Mouse (Mus musculus): ENCODE data around the gene Pemt. TPM values are rescaled to one million over a fixed set of nuclear protein-coding genes. Genes with fewer than 3 reads are reported as not detected.

The Pemt gene
- polyA plus RNA-seq, 1 experiment, result 3.7 TPM

- no peak overlapping the region for H3K27ac ChIP-seq (ENCODE audit: control insufficient read depth, insufficient read depth, low read depth, low read length, poor library complexity)
- no peaks in the 10 kb centered on the region for H3K4me1 ChIP-seq (ENCODE audit: control insufficient read depth, insufficient read depth, low read length)
- H3K4me3 ChIP-seq (replicated peaks; ENCODE audit: control insufficient read depth, low read depth, low read length), result no peak overlapping the region
- 80% methylated on average over 6 of the region's 6 CpGs for WGBS
- TF ChIP-seq CTCF (IDR thresholded peaks at IDR 0.05; ENCODE audit: control insufficient read depth, insufficient read depth, low read length) (no peak), POLR2A (IDR thresholded peaks at IDR 0.05; ENCODE audit: borderline replicate concordance, control insufficient read depth, low read depth, low read length) (no peak)
These were observed 41.6 kb downstream of the Pemt start for GRCm38 (mm10) chr11:60004716-60005115.

DNA sequence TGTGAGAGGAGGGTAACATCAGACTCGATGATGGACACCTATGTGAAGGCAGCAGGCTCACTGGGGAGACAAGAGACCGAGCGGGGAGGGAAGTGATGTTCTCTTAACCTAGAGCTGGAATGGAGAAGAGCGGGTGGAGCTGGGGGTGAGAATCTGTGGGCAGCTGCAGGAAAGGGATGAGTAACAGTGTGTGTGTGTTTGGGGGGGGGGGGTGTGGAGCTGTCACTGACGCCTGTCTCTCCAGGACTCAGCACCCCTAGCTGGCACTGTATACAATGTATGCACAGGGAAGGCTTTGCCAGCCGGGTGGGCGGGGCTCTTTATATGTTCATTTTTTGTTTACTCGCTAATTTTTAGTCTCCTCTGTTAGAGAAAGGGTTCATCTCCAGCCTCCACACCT lies 42.5 kb downstream of the Pemt start:
- TF ChIP-seq POLR2A (IDR thresholded peaks at IDR 0.05; ENCODE audit: borderline replicate concordance, control insufficient read depth, low read depth, low read length) (no peak), CTCF (IDR thresholded peaks at IDR 0.05; ENCODE audit: control insufficient read depth, insufficient read depth, low read length) (no peak)
- Histone ChIP-seq H3K4me3 (replicated peaks; ENCODE audit: control insufficient read depth, low read depth, low read length) (no peak overlapping the region), H3K4me1 (ENCODE audit: control insufficient read depth, insufficient read depth, low read length) (no peaks in the 10 kb centered on the region), H3K27ac (ENCODE audit: control insufficient read depth, insufficient read depth, low read depth, low read length, poor library complexity) (no peak overlapping the region; the same call in 1 of the 2 replicates)
- WGBS, result 84% methylated on average over 8 of the region's 8 CpGs

DNA sequence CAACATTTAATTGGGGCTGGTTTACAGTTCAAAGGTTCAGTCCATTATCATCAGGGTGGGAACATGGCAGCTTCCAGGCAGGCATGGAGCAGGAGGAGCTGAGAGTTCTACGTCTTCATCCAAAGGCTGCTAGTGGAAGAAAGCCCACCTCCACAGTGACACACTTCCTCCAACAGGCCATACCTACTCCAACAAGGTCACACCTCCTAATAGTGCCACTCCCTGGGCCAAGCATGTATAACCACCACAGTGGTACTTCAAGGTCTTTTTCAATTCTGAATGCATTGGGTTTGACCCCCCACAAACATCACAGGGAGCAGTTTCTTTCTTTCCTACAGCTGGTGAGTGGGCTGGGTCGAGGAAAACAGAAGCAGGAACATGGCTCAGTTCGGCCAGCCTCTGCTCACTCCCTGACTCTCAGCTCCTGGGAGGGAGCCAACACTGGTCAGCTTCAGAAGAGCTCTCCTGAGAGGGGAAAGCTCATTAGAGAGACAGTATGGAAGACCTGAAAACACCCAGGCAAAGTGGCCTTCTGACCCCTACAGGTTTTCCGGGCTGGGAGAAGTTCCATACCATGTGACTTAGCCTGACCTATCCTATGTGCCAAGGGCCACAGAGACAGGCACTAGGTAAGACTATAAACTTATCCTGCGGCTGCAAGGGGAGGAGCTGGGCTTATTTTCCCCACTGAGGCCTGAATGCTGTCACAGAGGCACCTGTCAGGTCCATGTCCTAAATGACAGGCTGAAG lies 44.9 kb downstream of the Pemt start:
- 76% methylated on average over 5 of the region's 5 CpGs for WGBS
- H3K4me3 ChIP-seq (replicated peaks; ENCODE audit: control insufficient read depth, low read depth, low read length), result no peak overlapping the region
- no peaks in the 10 kb centered on the region for H3K4me1 ChIP-seq (ENCODE audit: control insufficient read depth, insufficient read depth, low read length)
- TF ChIP-seq CTCF (IDR thresholded peaks at IDR 0.05; ENCODE audit: control insufficient read depth, insufficient read depth, low read length) (no peak), POLR2A (IDR thresholded peaks at IDR 0.05; ENCODE audit: borderline replicate concordance, control insufficient read depth, low read depth, low read length) (no peak)
- H3K27ac ChIP-seq (ENCODE audit: control insufficient read depth, insufficient read depth, low read depth, low read length, poor library complexity), result no peak overlapping the region

DNA sequence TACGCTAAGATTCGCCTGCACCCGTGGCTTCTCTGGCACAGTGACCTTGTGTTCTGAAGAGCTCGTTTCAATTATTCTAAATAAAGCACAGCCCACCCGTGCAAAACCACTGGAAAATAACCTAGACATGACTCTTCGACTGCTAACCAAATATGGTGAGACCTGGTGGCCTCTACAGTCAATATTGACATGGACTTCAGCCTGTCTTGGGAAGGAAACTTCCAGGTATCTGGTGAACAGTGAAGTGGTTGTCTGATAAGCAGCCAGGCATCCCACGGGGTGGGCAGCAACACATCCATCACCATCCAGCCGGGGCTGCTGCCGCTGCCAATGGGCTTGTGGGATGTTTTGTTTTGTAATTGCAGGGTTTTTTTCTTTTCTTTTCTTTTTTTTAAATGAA lies 52.0 kb downstream of the Pemt start:
- no peaks in the 10 kb centered on the region for H3K4me1 ChIP-seq (ENCODE audit: control insufficient read depth, insufficient read depth, low read length)
- H3K27ac ChIP-seq (ENCODE audit: control insufficient read depth, insufficient read depth, low read depth, low read length, poor library complexity), result no peak overlapping the region
- 74% methylated on average over 9 of the region's 9 CpGs for WGBS

GRCm38 (mm10) chr11:59991365-59991764 lies 54.9 kb downstream of the Pemt start:
- WGBS, result 78% methylated on average over 8 of the region's 8 CpGs
- no peak overlapping the region for H3K27ac ChIP-seq (ENCODE audit: control insufficient read depth, insufficient read depth, low read depth, low read length, poor library complexity)
- TF ChIP-seq CTCF (IDR thresholded peaks at IDR 0.05; ENCODE audit: control insufficient read depth, insufficient read depth, low read length) (no peak), POLR2A (IDR thresholded peaks at IDR 0.05; ENCODE audit: borderline replicate concordance, control insufficient read depth, low read depth, low read length) (no peak)
- no peak overlapping the region for H3K4me3 ChIP-seq (replicated peaks; ENCODE audit: control insufficient read depth, low read depth, low read length)
- H3K4me1 ChIP-seq (ENCODE audit: control insufficient read depth, insufficient read depth, low read length), result no peaks in the 10 kb centered on the region

More for the DNA sequence above, 52.0 kb downstream of the Pemt start:
- TF ChIP-seq CTCF (IDR thresholded peaks at IDR 0.05; ENCODE audit: control insufficient read depth, insufficient read depth, low read length) (no peak), POLR2A (IDR thresholded peaks at IDR 0.05; ENCODE audit: borderline replicate concordance, control insufficient read depth, low read depth, low read length) (no peak)
- no peak overlapping the region for H3K4me3 ChIP-seq (replicated peaks; ENCODE audit: control insufficient read depth, low read depth, low read length)

DNA sequence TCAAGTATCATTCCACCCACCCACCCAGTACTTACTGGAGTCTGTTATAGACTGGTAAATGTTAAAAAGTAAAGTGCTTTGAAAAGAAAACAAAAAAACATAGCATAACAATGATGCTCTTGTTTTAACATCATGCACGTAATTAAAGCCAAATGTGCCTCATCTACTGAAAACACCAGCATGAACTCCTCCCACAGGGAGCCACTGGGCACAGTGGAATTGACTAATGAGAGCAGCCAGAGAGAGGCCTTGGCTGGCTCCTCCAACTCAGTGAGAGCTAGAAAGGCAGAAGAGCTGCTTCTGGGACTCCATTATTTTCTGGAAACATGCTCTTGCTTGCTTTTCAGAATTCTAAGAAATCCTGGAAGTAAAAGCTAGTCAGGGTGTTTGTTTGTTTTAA lies 56.9 kb downstream of the Pemt start:
- 82% methylated on average over 1 of the region's 1 CpGs for WGBS
- TF ChIP-seq POLR2A (IDR thresholded peaks at IDR 0.05; ENCODE audit: borderline replicate concordance, control insufficient read depth, low read depth, low read length) (no peak), CTCF (IDR thresholded peaks at IDR 0.05; ENCODE audit: control insufficient read depth, insufficient read depth, low read length) (no peak)
- H3K4me1 ChIP-seq (ENCODE audit: control insufficient read depth, insufficient read depth, low read length), result no peaks in the 10 kb centered on the region

GRCm38 (mm10) chr11:59977831-59978230 lies 68.5 kb downstream of the Pemt start:
- 87% methylated on average over 5 of the region's 5 CpGs for WGBS
- Histone ChIP-seq H3K27ac (ENCODE audit: control insufficient read depth, insufficient read depth, low read depth, low read length, poor library complexity) (no peak overlapping the region), H3K4me3 (replicated peaks; ENCODE audit: control insufficient read depth, low read depth, low read length) (no peak overlapping the region), H3K4me1 (ENCODE audit: control insufficient read depth, insufficient read depth, low read length) (no peaks in the 10 kb centered on the region)
- TF ChIP-seq POLR2A (IDR thresholded peaks at IDR 0.05; ENCODE audit: borderline replicate concordance, control insufficient read depth, low read depth, low read length) (no peak), CTCF (IDR thresholded peaks at IDR 0.05; ENCODE audit: control insufficient read depth, insufficient read depth, low read length) (no peak)

More for the DNA sequence above, 56.9 kb downstream of the Pemt start:
- no peak overlapping the region for H3K4me3 ChIP-seq (replicated peaks; ENCODE audit: control insufficient read depth, low read depth, low read length)
- H3K27ac ChIP-seq (ENCODE audit: control insufficient read depth, insufficient read depth, low read depth, low read length, poor library complexity), result no peak overlapping the region

DNA sequence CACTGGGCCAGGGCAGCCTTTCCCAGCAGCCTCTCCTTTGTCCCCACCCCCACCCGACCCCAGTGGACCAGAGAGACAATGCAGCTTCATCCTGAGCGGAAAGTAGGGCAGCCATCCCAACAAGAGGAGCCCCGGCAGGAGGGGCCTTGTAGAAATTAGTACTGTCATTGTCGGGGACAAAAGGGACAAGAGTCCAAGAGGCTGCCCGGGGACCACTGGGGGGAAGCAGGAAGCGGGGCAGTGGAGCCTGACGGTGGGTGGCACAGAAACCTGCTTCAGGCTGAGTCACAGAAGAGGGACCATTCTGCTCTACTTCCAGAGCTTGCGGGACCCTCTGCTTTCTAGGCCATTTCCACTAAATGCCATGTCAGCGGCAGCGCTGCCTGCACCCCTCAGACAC lies 71.0 kb downstream of the Pemt start:
- TF ChIP-seq POLR2A (IDR thresholded peaks at IDR 0.05; ENCODE audit: borderline replicate concordance, control insufficient read depth, low read depth, low read length), result no peak
- whole genome bisulfite sequencing, result 80% methylated on average over 10 of the region's 10 CpGs
- H3K27ac ChIP-seq (ENCODE audit: control insufficient read depth, insufficient read depth, low read depth, low read length, poor library complexity), result no peak overlapping the region
- no peaks in the 10 kb centered on the region for H3K4me1 ChIP-seq (ENCODE audit: control insufficient read depth, insufficient read depth, low read length)
- H3K4me3 ChIP-seq (replicated peaks; ENCODE audit: control insufficient read depth, low read depth, low read length), result no peak overlapping the region

DNA sequence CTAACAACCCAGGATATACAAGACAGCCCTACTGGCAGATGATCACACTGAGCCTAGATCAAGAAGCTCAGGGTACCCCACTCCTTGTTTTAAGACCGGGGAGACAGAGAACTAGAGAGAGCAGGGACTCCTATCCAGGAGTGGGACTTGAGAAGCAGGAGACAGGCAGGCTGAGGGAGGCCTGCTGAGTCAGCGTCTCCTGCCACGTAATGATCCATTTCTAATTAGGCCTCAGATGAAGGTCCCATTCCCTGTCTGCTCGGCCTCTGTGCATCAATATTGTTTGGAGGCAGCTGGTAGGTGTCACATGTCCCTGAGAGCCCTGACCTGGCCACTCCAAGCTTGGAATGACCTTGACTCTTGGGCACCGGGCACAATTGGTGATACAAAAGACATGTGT lies 72.9 kb downstream of the Pemt start:
- TF ChIP-seq CTCF (IDR thresholded peaks at IDR 0.05; ENCODE audit: control insufficient read depth, insufficient read depth, low read length) (no peak), POLR2A (IDR thresholded peaks at IDR 0.05; ENCODE audit: borderline replicate concordance, control insufficient read depth, low read depth, low read length) (no peak)
- Histone ChIP-seq H3K4me3 (replicated peaks; ENCODE audit: control insufficient read depth, low read depth, low read length) (no peak overlapping the region), H3K4me1 (ENCODE audit: control insufficient read depth, insufficient read depth, low read length) (no peaks in the 10 kb centered on the region), H3K27ac (ENCODE audit: control insufficient read depth, insufficient read depth, low read depth, low read length, poor library complexity) (no peak overlapping the region)
- 83% methylated on average over 5 of the region's 5 CpGs for WGBS

All from bone marrow, adult 2 months (tissue).